In the genomic region with DNA sequence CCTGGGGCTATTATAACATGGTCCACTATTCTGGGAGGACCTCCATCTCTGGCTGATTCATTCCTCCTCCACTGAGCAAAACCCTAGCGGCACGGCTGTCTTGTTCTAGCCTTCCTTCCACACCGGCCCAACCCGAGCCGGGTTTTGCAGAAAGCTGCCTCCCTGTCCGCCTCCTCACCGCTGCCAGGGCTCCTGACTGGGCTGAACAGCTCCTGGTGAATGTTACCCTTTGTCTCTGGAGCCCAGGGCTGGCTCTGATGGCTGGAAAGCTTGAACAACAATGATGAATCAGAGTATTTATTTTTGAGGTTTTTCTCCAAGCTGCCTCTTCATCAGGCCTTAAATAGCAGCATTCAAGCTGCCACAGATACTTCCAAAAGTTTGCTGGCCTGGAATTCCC, we compare ENCODE assay signal across 8 mouse cellular contexts.
A peak's percentile ranks its signal among the peaks of the same experiment; 100 is the strongest.
DNase-seq lines count a peak whose midpoint lies in the region; ATAC-seq and TF ChIP-seq lines count a peak whose summit lies in the region.

No protein-coding gene starts in this region.

- DNase-seq in ovary, postnatal 36 days (ENCODE audit: low spot score) = peak; percentile 29
- no peak for DNase-seq in ovary, postnatal 14 days (ENCODE audit: low spot score)
- peak; percentile 81 to 82 for DNase-seq in left cerebral cortex, adult 2 months (ENCODE audit: extremely low spot score in 1 of 2, low spot score in 2 of 2)
- peak; percentile 83 for DNase-seq in right cerebral cortex, postnatal 25 days
- DNase-seq in lung, postnatal 36 days = no peak
- DNase-seq in kidney, adult 2 months = no peak

- peaks cover 3% of the 10 kb centered on the region; the same call in 1 of the 2 replicates for H3K27me3 ChIP-seq in forebrain, embryonic 12.5 days
- no peaks in the 10 kb centered on the region for H3K27me3 ChIP-seq in heart, embryonic 14.5 days (ENCODE audit: control insufficient read depth, insufficient read depth, low read length)
- no peaks in the 10 kb centered on the region for H3K27me3 ChIP-seq in kidney, adult 2 months (replicated peaks; ENCODE audit: control insufficient read depth, insufficient read depth, low read length)

- no peak for ATAC-seq in forebrain, embryonic 12.5 days (ENCODE audit: low FRiP score)
- ATAC-seq in heart, embryonic 14.5 days (ENCODE audit: insufficient number of reproducible peaks, insufficient read depth, low FRiP score, low read depth) = peak; percentile 29; the same call in 1 of the 2 replicates

- H3K9ac ChIP-seq in forebrain, embryonic 12.5 days = no peak overlapping the region
- peak overlapping the region; percentile 16; the same call in 1 of the 2 replicates for H3K9ac ChIP-seq in heart, embryonic 14.5 days (ENCODE audit: low read length)

- no peak for TF ChIP-seq POLR2A in kidney, adult 2 months (IDR thresholded peaks at IDR 0.05; ENCODE audit: low read depth, low read length)

- 27% methylated on average over 7 of the region's 7 CpGs for WGBS in forebrain, embryonic 12.5 days
- 22% methylated on average over 7 of the region's 7 CpGs for WGBS in heart, embryonic 14.5 days
- WGBS in kidney, adult 2 months = 74% methylated on average over 7 of the region's 7 CpGs

- no peak; the same call in 1 of the 2 replicates for TF ChIP-seq CTCF in left cerebral cortex, adult 2 months (IDR thresholded peaks at IDR 0.05)
- no peak for TF ChIP-seq CTCF in kidney, adult 2 months (conservative IDR thresholded peaks at IDR 0.05; ENCODE audit: insufficient read depth, insufficient read length, low read depth, low read length)

- H3K4me1 ChIP-seq in forebrain, embryonic 12.5 days = peaks cover 48% of the 10 kb centered on the region
- H3K4me1 ChIP-seq in heart, embryonic 14.5 days (ENCODE audit: control insufficient read depth in 2 of 2, insufficient read depth in 2 of 2, low read length in 2 of 2) = peaks cover 47 to 81% of the 10 kb centered on the region in 2 experiments
- no peaks in the 10 kb centered on the region for H3K4me1 ChIP-seq in kidney, adult 2 months (ENCODE audit: control insufficient read depth, insufficient read depth, low read length)

- no peak overlapping the region for H3K4me2 ChIP-seq in forebrain, embryonic 12.5 days
- 0 out of 2 replicates have a peak overlapping the region, but pooled peaks have one; percentile 7 for H3K4me2 ChIP-seq in heart, embryonic 14.5 days (ENCODE audit: low read length)

- H3K4me3 ChIP-seq in forebrain, embryonic 12.5 days (replicated peaks) = no peak overlapping the region
- H3K4me3 ChIP-seq in heart, embryonic 14.5 days (ENCODE audit: control insufficient read depth in 1 of 2, insufficient read depth in 1 of 2, low read depth in 1 of 2, low read length in 2 of 2) = no peak overlapping the region
- no peak overlapping the region for H3K4me3 ChIP-seq in left cerebral cortex, adult 2 months
- no peak overlapping the region for H3K4me3 ChIP-seq in kidney, adult 2 months (ENCODE audit: insufficient read depth, low read depth, low read length)

- intact Hi-C loops in left cerebral cortex, adult 2 months (cut with DNase I) = loop anchor here (1.0 to 5.0 kb wide), 2 partner anchors 72 to 193 kb away; partner anchors contain the start of genes Apoh and Prkca

- 0 out of 2 replicates have a peak overlapping the region, but pooled peaks have one; percentile 19 for H3K27ac ChIP-seq in forebrain, embryonic 12.5 days
- peak overlapping the region; percentile 61 to 76 for H3K27ac ChIP-seq in heart, embryonic 14.5 days (replicated peaks in 1 of 2; ENCODE audit: control insufficient read depth in 1 of 2, insufficient read depth in 1 of 2, low read depth in 2 of 2, low read length in 2 of 2)
- H3K27ac ChIP-seq in left cerebral cortex, adult 2 months = peak overlapping the region; percentile 80
- no peak overlapping the region for H3K27ac ChIP-seq in kidney, adult 2 months (ENCODE audit: insufficient read depth, low read depth, low read length)

- H3K9me3 ChIP-seq in forebrain, embryonic 12.5 days = no peaks in the 10 kb centered on the region
- H3K9me3 ChIP-seq in heart, embryonic 14.5 days (ENCODE audit: control insufficient read depth, low read length) = no peaks in the 10 kb centered on the region

- no peaks in the 10 kb centered on the region for H3K36me3 ChIP-seq in forebrain, embryonic 12.5 days (replicated peaks)
- H3K36me3 ChIP-seq in heart, embryonic 14.5 days (ENCODE audit: control insufficient read depth, insufficient read depth, low read length) = no peaks in the 10 kb centered on the region
- no peaks in the 10 kb centered on the region for H3K36me3 ChIP-seq in kidney, adult 2 months (ENCODE audit: control insufficient read depth, insufficient read depth, low read length)

Comparison
In these comparisons a context has a peak if more than half of its experiments do, and no peak if none do; other contexts are left out.
1. DNase-seq: peak in ovary, postnatal 36 days (single experiment), left cerebral cortex, adult 2 months (2 of 2) and right cerebral cortex, postnatal 25 days (single experiment); none in ovary, postnatal 14 days (single experiment), lung, postnatal 36 days (single experiment) and kidney, adult 2 months (single experiment).